Mouse (Mus musculus) MEL-GATA-1-ER (cell line): ENCODE results near the gene Rrp1.
"Not testable (repeated sequence)": the region's sequence is repeated elsewhere in the genome, so short reads cannot be mapped to it uniquely, and the experiment has no call there.

Source experiments
- DNase-seq: peaks from one replicate; pipeline ENCODE4 v3.0.0-alpha.2; 2012; ENCODE audit warnings: low read depth; ENCODE audit errors: extremely low read depth

The Rrp1 gene

GRCm38 (mm10) chr10:78425181-78426041, 12.6 kb upstream of the Rrp1 start, which contains the start of gene Cstb:
Cstb (plus strand) TSS chr10:78425669.
- peak; percentile 62 for DNase-seq

- peak; percentile 76 for DNase-seq
Measured at GRCm38 (mm10) chr10:78422614-78423013, 9.8 kb upstream of the Rrp1 start.

- no peak for DNase-seq
Measured at GRCm38 (mm10) chr10:78420929-78421328, 8.1 kb upstream of the Rrp1 start.

GRCm38 (mm10) chr10:78418791-78419190, 5.9 kb upstream of the Rrp1 start:
- no peak for DNase-seq

GRCm38 (mm10) chr10:78417888-78418287, 5.0 kb upstream of the Rrp1 start:
- DNase-seq = no peak

- not testable (repeated sequence) for DNase-seq
Measured at GRCm38 (mm10) chr10:78414936-78415335, 2.1 kb upstream of the Rrp1 start.

GRCm38 (mm10) chr10:78413152-78413520, 293 bp upstream of the Rrp1 start:
- no peak for DNase-seq

GRCm38 (mm10) chr10:78411851-78412250, 992 bp downstream of the Rrp1 start:
- no peak for DNase-seq

- DNase-seq = no peak
Measured at GRCm38 (mm10) chr10:78409035-78409788, 3.6 kb downstream of the Rrp1 start.

GRCm38 (mm10) chr10:78407132-78407531, 5.7 kb downstream of the Rrp1 start:
- DNase-seq = no peak

- peak; percentile 72 for DNase-seq
Measured at GRCm38 (mm10) chr10:78406152-78406551, 6.7 kb downstream of the Rrp1 start.

- DNase-seq = no peak
Measured at GRCm38 (mm10) chr10:78402301-78402922, 10.4 kb downstream of the Rrp1 start.

GRCm38 (mm10) chr10:78401127-78401526, 11.7 kb downstream of the Rrp1 start:
- no peak for DNase-seq

- no peak for DNase-seq
Measured at GRCm38 (mm10) chr10:78399090-78399657, 13.7 kb downstream of the Rrp1 start.

GRCm38 (mm10) chr10:78396625-78396885, 16.3 kb downstream of the Rrp1 start:
- DNase-seq = no peak

- DNase-seq = peak; percentile 67
Measured at GRCm38 (mm10) chr10:78395819-78396624, 16.8 kb downstream of the Rrp1 start.

- DNase-seq = no peak
Measured at GRCm38 (mm10) chr10:78395377-78395776, 17.5 kb downstream of the Rrp1 start.

- peak; percentile 60 for DNase-seq
Measured at GRCm38 (mm10) chr10:78392072-78392471, 20.8 kb downstream of the Rrp1 start.

- no peak for DNase-seq
Measured at GRCm38 (mm10) chr10:78390982-78391470, 21.8 kb downstream of the Rrp1 start.

GRCm38 (mm10) chr10:78388216-78388980, 24.4 kb downstream of the Rrp1 start:
- no peak for DNase-seq
